Mouse (Mus musculus): Measurements from ENCODE around the gene Olfr692. TPM values are rescaled to one million over a fixed set of nuclear protein-coding genes. Genes with fewer than 3 reads are reported as not detected.
"Not testable (repeated sequence)": the region's sequence is repeated elsewhere in the genome, so short reads cannot be mapped to it uniquely, and the experiment has no call there.

Olfr692 gene
- total RNA-seq (2015; ENCODE audit: low replicate concordance) (not detected in 2 replicates), total RNA-seq (2017; ENCODE audit: low replicate concordance) (not detected in 2 replicates)

- no peak for ATAC-seq (replicated peaks; ENCODE audit: low FRiP score, poor library complexity, severe bottlenecking)
These were observed at the start of gene Olfr692 for GRCm38 (mm10) chr7:105367930-105368329. TSS of gene Olfr692 (plus strand) at chr7:105368230.

GRCm38 (mm10) chr7:105325302-105325701 lies 42.7 kb upstream of the Olfr692 start:
- ATAC-seq (replicated peaks; ENCODE audit: low FRiP score, poor library complexity, severe bottlenecking): no peak

- ATAC-seq (replicated peaks; ENCODE audit: low FRiP score, poor library complexity, severe bottlenecking): no peak
These were observed 34.0 kb upstream of the Olfr692 start, which contains the start of gene Olfr690 for GRCm38 (mm10) chr7:105334004-105334403. TSS of gene Olfr690 (minus strand) at chr7:105334104.

GRCm38 (mm10) chr7:105342170-105342569 lies 25.9 kb upstream of the Olfr692 start, which contains the start of gene Olfr691:
TSS of gene Olfr691 (minus strand) at chr7:105342270.
- no peak for ATAC-seq (replicated peaks; ENCODE audit: low FRiP score, poor library complexity, severe bottlenecking)

- ATAC-seq (replicated peaks; ENCODE audit: low FRiP score, poor library complexity, severe bottlenecking): no peak
These were observed 25.3 kb upstream of the Olfr692 start for GRCm38 (mm10) chr7:105342752-105343151.

- ATAC-seq (replicated peaks; ENCODE audit: low FRiP score, poor library complexity, severe bottlenecking): not testable (repeated sequence)
These were observed 12.0 kb upstream of the Olfr692 start for GRCm38 (mm10) chr7:105356064-105356463.

GRCm38 (mm10) chr7:105356487-105356886 lies 11.5 kb upstream of the Olfr692 start:
- ATAC-seq (replicated peaks; ENCODE audit: low FRiP score, poor library complexity, severe bottlenecking): not testable (repeated sequence)

GRCm38 (mm10) chr7:105361713-105362112 lies 6.3 kb upstream of the Olfr692 start:
- no peak for ATAC-seq (replicated peaks; ENCODE audit: low FRiP score, poor library complexity, severe bottlenecking)

GRCm38 (mm10) chr7:105367268-105367667 lies 762 bp upstream of the Olfr692 start:
- no peak for ATAC-seq (replicated peaks; ENCODE audit: low FRiP score, poor library complexity, severe bottlenecking)

GRCm38 (mm10) chr7:105368521-105368920 lies 491 bp downstream of the Olfr692 start:
- no peak for ATAC-seq (replicated peaks; ENCODE audit: low FRiP score, poor library complexity, severe bottlenecking)

GRCm38 (mm10) chr7:105372912-105373311 lies 4.9 kb downstream of the Olfr692 start:
- ATAC-seq (replicated peaks; ENCODE audit: low FRiP score, poor library complexity, severe bottlenecking): no peak

GRCm38 (mm10) chr7:105373509-105373908 lies 5.5 kb downstream of the Olfr692 start:
- no peak for ATAC-seq (replicated peaks; ENCODE audit: low FRiP score, poor library complexity, severe bottlenecking)

GRCm38 (mm10) chr7:105373976-105374375 lies 5.9 kb downstream of the Olfr692 start:
- no peak for ATAC-seq (replicated peaks; ENCODE audit: low FRiP score, poor library complexity, severe bottlenecking)

- no peak for ATAC-seq (replicated peaks; ENCODE audit: low FRiP score, poor library complexity, severe bottlenecking)
These were observed 6.8 kb downstream of the Olfr692 start, which contains the start of gene Gm5901 for GRCm38 (mm10) chr7:105374866-105375265. TSS of gene Gm5901 (plus strand) at chr7:105375038.

- ATAC-seq (replicated peaks; ENCODE audit: low FRiP score, poor library complexity, severe bottlenecking): no peak
These were observed 12.3 kb downstream of the Olfr692 start for GRCm38 (mm10) chr7:105380329-105380728.

- ATAC-seq (replicated peaks; ENCODE audit: low FRiP score, poor library complexity, severe bottlenecking): no peak
These were observed 19.7 kb downstream of the Olfr692 start for GRCm38 (mm10) chr7:105387696-105388095.

GRCm38 (mm10) chr7:105390236-105390635 lies 22.2 kb downstream of the Olfr692 start:
- no peak for ATAC-seq (replicated peaks; ENCODE audit: low FRiP score, poor library complexity, severe bottlenecking)

- ATAC-seq (replicated peaks; ENCODE audit: low FRiP score, poor library complexity, severe bottlenecking): no peak
These were observed 26.6 kb downstream of the Olfr692 start for GRCm38 (mm10) chr7:105394606-105395005.

GRCm38 (mm10) chr7:105395131-105395820 lies 27.2 kb downstream of the Olfr692 start:
- ATAC-seq (replicated peaks; ENCODE audit: low FRiP score, poor library complexity, severe bottlenecking): no peak

- no peak for ATAC-seq (replicated peaks; ENCODE audit: low FRiP score, poor library complexity, severe bottlenecking)
These were observed 28.1 kb downstream of the Olfr692 start for GRCm38 (mm10) chr7:105396126-105396525.

All from erythroblast, adult 5-6 weeks (primary cell).